Mouse (Mus musculus) retina, postnatal 7 days (tissue): ENCODE data around the gene Gm8653.
"Not testable (repeated sequence)": the region's sequence is repeated elsewhere in the genome, so short reads cannot be mapped to it uniquely, and the experiment has no call there.

Experiments used
- DNase-seq: peaks from one replicate; pipeline ENCODE4 v3.0.0-alpha.2; 2012; ENCODE audit warnings: low read depth, low spot score

Gm8653 gene

DNA sequence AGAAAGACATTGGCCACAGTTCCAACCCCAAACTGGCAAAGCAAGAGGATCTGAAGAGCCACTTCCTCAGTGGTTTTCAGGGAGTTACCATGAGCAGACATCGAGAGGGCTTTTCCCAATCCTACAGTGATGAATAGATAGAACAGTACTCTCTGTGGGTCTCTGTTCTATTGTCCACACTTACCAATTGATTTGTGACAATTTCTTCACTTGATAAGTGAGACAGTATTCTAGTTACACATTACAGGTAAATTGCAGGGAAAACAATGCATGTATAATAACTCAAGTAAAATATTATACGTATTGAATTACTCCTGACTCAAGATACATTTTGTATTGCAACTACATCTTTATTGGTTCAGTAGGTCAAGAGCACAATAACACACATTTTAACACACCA lies at the start of gene Gm8653:
Gene Gm8653 (minus strand): TSS at position 101 of the 400 bp plus-strand sequence.
- DNase-seq: not testable (repeated sequence)

DNA sequence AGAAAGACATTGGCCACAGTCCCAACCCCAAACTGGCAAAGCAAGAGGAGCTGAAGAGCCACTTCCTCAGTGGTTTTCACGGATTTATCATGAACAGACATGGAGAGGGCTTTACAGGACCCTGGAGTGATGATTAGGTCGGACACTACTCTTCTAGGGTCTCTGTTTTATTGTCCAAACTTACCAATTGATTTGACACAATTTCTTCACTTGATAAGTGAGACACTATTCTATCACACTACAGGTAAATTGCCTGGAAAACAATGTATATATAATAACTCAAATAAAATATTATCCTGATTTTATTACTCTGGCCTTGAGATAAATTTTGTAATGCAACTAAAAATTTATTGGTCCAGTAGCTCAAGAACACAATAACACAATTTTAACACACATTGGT lies 28.3 kb upstream of the Gm8653 start, which contains the start of gene Gm8453:
Gene Gm8453 (minus strand): TSS at position 101 of the 400 bp plus-strand sequence.
- DNase-seq: not testable (repeated sequence)

GRCm38 (mm10) chr7:22189077-22189476 lies 12.0 kb downstream of the Gm8653 start, which contains the start of gene Vmn1r143:
Vmn1r143 (plus strand) TSS chr7:22189377.
- not testable (repeated sequence) for DNase-seq

- not testable (repeated sequence) for DNase-seq
Observed at GRCm38 (mm10) chr7:22163935-22164334, 37.1 kb downstream of the Gm8653 start, which contains the start of gene Vmn1r142. Vmn1r142 (minus strand) TSS chr7:22164035.
